Mouse (Mus musculus) ES-Bruce4 (cell line): ENCODE results near the gene Hmgb2. TPM values are rescaled to one million over a fixed set of nuclear protein-coding genes. Genes with fewer than 3 reads are reported as not detected.
A peak's percentile ranks its signal among the peaks of the same experiment; 100 is the strongest.

ENCODE experiments used
- H3K27ac ChIP-seq: 2 replicates; pipeline ENCODE4 v1.5.1; 2012; ENCODE audit warnings: low read length, inconsistent platforms; ENCODE audit not compliant: insufficient read depth
- H3K27me3 ChIP-seq: 2 replicates; pipeline ENCODE4 v1.6.1; 2012; ENCODE audit warnings: mild to moderate bottlenecking, low read length, inconsistent platforms; ENCODE audit not compliant: control insufficient read depth, poor library complexity, insufficient read depth, severe bottlenecking
- H3K36me3 ChIP-seq: 2 replicates; pipeline ENCODE4 v1.6.1; 2012; ENCODE audit warnings: inconsistent platforms, mild to moderate bottlenecking, low read length, moderate library complexity; ENCODE audit not compliant: control insufficient read depth, poor library complexity, insufficient read depth, severe bottlenecking
- H3K4me1 ChIP-seq: one replicate; pipeline ENCODE4 v1.8.1; 2011; ENCODE audit warnings: low read length; ENCODE audit not compliant: control insufficient read depth, insufficient read depth
- H3K4me3 ChIP-seq: 2 replicates; pipeline ENCODE4 v1.5.1; 2011; ENCODE audit warnings: low read depth, mild to moderate bottlenecking, low read length
- H3K9ac ChIP-seq: 2 replicates; pipeline ENCODE4 v1.6.1; 2012; ENCODE audit warnings: low read depth, mild to moderate bottlenecking, inconsistent platforms; ENCODE audit not compliant: poor library complexity, severe bottlenecking
- H3K9me3 ChIP-seq: replicated peaks from 2 replicates; pipeline ENCODE4 v1.6.1; 2012; ENCODE audit warnings: mild to moderate bottlenecking, low read length, inconsistent platforms; ENCODE audit not compliant: control insufficient read depth, poor library complexity, insufficient read depth, severe bottlenecking
- CTCF ChIP-seq: IDR thresholded peaks from one replicate; pipeline ENCODE4 v1.8.1; 2011; ENCODE audit warnings: low read depth, low read length
- EP300 ChIP-seq: IDR thresholded peaks from 2 replicates; pipeline ENCODE4 v1.6.1; 2011; ENCODE audit warnings: low read depth, low read length; ENCODE audit not compliant: insufficient read depth
- POLR2A ChIP-seq: IDR thresholded peaks from one replicate; pipeline ENCODE4 v1.8.1; 2011; ENCODE audit warnings: low read length; ENCODE audit not compliant: insufficient read depth
- polyA plus RNA-seq: library from polyadenylated mRNA; stranded (reverse); fragments of >200 nt; gene quantifications from 2 replicates; pipeline ENCODE4 v1.2.4, GENCODE M21; 2011; ENCODE audit warnings: low read depth; ENCODE audit not compliant: missing spikeins, insufficient read depth, insufficient read length

Hmgb2 gene
- polyA plus RNA-seq: 235 and 249 TPM in 2 replicates

DNA sequence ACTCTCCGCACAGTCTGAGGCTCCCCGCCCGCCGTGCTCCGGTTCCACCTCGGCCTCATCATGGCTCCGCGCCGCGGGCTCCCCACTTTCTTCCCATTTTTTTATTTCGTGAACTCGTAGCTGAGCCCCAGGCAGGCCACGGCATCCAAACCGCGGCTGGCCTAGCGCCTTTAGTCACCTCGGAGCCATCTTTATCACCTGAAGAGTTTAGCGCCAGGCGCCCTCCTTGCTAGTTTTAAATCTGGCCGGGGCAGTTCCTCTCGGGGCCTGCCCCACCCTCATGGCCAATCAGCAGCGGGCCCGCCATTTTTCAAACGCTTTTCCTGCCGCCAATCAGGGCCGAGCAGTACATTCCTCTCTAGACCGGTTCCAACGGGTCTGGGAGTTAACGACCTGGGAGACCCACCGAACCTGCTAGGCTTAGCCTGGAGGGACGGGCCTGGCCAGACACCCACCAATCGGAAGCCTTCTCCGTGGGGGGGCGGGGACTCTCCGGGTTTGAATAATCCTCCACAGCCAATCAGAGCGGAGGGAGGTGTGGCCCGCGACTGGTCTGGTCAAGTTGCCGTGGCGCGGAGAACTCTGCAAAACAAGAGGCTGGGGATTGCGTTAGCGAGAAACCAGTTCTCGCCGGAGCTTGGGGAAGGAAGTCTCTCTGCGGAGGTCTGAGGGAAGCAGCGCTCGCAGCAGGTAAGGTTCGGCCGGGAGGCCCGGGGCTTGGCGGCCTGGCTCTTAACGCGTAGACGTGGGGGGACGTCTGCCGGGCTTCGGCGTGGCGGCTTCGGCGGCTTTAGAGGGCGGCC is at the start of gene Hmgb2:
Hmgb2 (plus strand) TSS at position 592 of the 803 bp plus-strand sequence.
- TF ChIP-seq EP300 (peak; percentile 47), CTCF (no peak), POLR2A (peak; percentile 93)
- Histone ChIP-seq H3K36me3 (peaks cover 52% of the 10 kb centered on the region), H3K9ac (peak within 1 kb of the TSS; percentile 100), H3K27me3 (no peaks in the 10 kb centered on the region), H3K4me3 (peak within 1 kb of the TSS; percentile 88), H3K27ac (peak within 1 kb of the TSS; percentile 94), H3K9me3 (no peaks in the 10 kb centered on the region), H3K4me1 (no peaks in the 10 kb centered on the region)

GRCm38 (mm10) chr8:57462839-57463238 is 48.9 kb upstream of the Hmgb2 start:
- Histone ChIP-seq H3K9me3 (no peaks in the 10 kb centered on the region), H3K4me1 (peaks cover 2% of the 10 kb centered on the region), H3K4me3 (no peak overlapping the region), H3K27ac (no peak overlapping the region), H3K36me3 (no peaks in the 10 kb centered on the region), H3K9ac (no peak overlapping the region), H3K27me3 (no peaks in the 10 kb centered on the region)
- no peak for TF ChIP-seq POLR2A

- H3K27me3 ChIP-seq: no peaks in the 10 kb centered on the region
- no peaks in the 10 kb centered on the region for H3K9me3 ChIP-seq
- no peak overlapping the region for H3K9ac ChIP-seq
- no peaks in the 10 kb centered on the region for H3K36me3 ChIP-seq
- H3K4me3 ChIP-seq: no peak overlapping the region
- H3K27ac ChIP-seq: no peak overlapping the region
- peaks cover 2% of the 10 kb centered on the region for H3K4me1 ChIP-seq
- no peak for TF ChIP-seq POLR2A
- no peak for TF ChIP-seq CTCF
These were observed 48.0 kb upstream of the Hmgb2 start for GRCm38 (mm10) chr8:57463757-57464156.

DNA sequence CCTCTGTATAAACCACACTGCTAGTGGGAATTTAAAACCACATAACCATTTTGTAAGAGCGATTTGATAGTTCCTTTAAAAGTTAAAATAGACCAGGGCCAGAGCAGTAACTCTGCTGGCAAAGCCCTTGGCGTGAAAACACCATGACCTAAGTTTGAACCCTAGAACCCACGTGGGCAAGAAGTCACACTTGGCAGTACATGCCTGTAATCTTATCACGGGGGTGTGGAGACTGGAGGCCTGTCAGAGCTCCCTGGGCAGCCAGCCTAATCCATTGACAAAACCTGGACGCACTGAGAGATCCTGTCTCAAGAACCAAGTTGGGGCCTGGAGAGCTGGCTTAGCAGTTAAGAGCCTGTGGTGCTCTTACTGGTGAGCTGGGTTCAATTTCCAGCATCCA is 43.1 kb upstream of the Hmgb2 start:
- H3K9ac ChIP-seq: no peak overlapping the region
- no peaks in the 10 kb centered on the region for H3K36me3 ChIP-seq
- H3K27me3 ChIP-seq: no peaks in the 10 kb centered on the region; the same call in 1 of the 2 replicates
- no peak overlapping the region for H3K27ac ChIP-seq
- H3K4me3 ChIP-seq: no peak overlapping the region
- peaks cover 2% of the 10 kb centered on the region for H3K4me1 ChIP-seq
- TF ChIP-seq POLR2A (no peak), EP300 (no peak)
- H3K9me3 ChIP-seq: no peaks in the 10 kb centered on the region

GRCm38 (mm10) chr8:57470863-57471262 is 40.8 kb upstream of the Hmgb2 start:
- Histone ChIP-seq H3K27ac (no peak overlapping the region), H3K9ac (no peak overlapping the region), H3K9me3 (no peaks in the 10 kb centered on the region), H3K4me1 (peaks cover 2% of the 10 kb centered on the region), H3K36me3 (no peaks in the 10 kb centered on the region), H3K27me3 (no peaks in the 10 kb centered on the region; the same call in 1 of the 2 replicates), H3K4me3 (no peak overlapping the region)
- TF ChIP-seq POLR2A (no peak), EP300 (no peak), CTCF (no peak)

GRCm38 (mm10) chr8:57473751-57474150 is 38.0 kb upstream of the Hmgb2 start:
- no peaks in the 10 kb centered on the region for H3K4me1 ChIP-seq
- H3K4me3 ChIP-seq: no peak overlapping the region
- no peak overlapping the region for H3K27ac ChIP-seq
- H3K36me3 ChIP-seq: no peaks in the 10 kb centered on the region
- H3K9me3 ChIP-seq: no peaks in the 10 kb centered on the region
- no peak overlapping the region for H3K9ac ChIP-seq
- TF ChIP-seq CTCF (no peak), POLR2A (no peak), EP300 (no peak)
- H3K27me3 ChIP-seq: no peaks in the 10 kb centered on the region; the same call in 1 of the 2 replicates
